ENCODE assay signal across 25 mouse cellular contexts in the genomic region with DNA sequence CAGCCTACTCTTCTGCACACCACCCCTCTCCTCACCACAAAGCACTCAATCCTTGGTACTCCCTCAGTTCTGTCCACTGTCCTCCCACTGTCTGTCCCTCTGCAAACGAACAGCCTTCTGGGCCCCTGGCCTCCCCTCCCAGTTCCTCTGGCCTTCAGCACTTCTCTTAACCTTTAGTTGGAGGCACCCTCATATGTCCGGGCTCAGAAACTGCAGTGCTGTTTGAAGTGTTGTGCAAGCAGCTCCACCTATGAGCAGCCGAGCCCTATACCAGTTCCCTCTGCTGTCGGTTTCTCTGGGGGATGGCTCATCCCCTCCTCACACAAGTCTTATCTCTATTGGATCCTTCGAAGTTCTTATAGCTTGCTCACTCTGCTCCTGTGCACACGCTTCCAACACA. TPM values are rescaled to one million over a fixed set of nuclear protein-coding genes. Genes with fewer than 3 reads are reported as not detected.
DNase-seq lines count a peak whose midpoint lies in the region; ATAC-seq and TF ChIP-seq lines count a peak whose summit lies in the region.
"Had no signal": no experiment of that assay in that cellular context is flagged by ENCODE, and none has a peak within 500 bp of the region (broad histone marks: within the 10 kb centered on the region; RNA-seq: fewer than 3 reads in every experiment).

No protein-coding gene starts in this region.

- TF ChIP-seq RAD21 in MEL (IDR thresholded peaks at IDR 0.05; ENCODE audit: low read depth, low read length): no peak

- H3K27ac ChIP-seq in MEL (ENCODE audit: control insufficient read depth, low read depth, low read length): no peak overlapping the region
- H3K27ac ChIP-seq in intestine, postnatal 0 days (ENCODE audit: low read depth, low read length): no peak overlapping the region
- H3K27ac ChIP-seq: embryonic facial prominence, embryonic 12.5 days; forebrain, embryonic 15.5 days; heart, embryonic 10.5 days; hindbrain, embryonic 13.5 days had no signal

- no peak overlapping the region for H3K9ac ChIP-seq in MEL (ENCODE audit: control insufficient read depth, low read depth, low read length, poor library complexity, severe bottlenecking)
- no peak overlapping the region for H3K9ac ChIP-seq in intestine, postnatal 0 days (ENCODE audit: low read depth, low read length)
- H3K9ac ChIP-seq: embryonic facial prominence, embryonic 12.5 days; forebrain, embryonic 15.5 days; hindbrain, embryonic 13.5 days had no signal

- DNase-seq in 416B (ENCODE audit: low read depth) (peak; percentile 62), MEL (ENCODE audit: low read depth, low spot score) (peak; percentile 17)
- no peak for DNase-seq in layer of hippocampus, postnatal 14 days (ENCODE audit: low spot score in 2 of 2)
- DNase-seq in adrenal gland, adult 18-20 months (ENCODE audit: low spot score in 2 of 2): no peak
- DNase-seq: adrenal gland, postnatal 14 days; B cell, adult 2 months; cerebellum, adult 8-10 months; cerebellum, postnatal 14 days; gastrocnemius, postnatal 36 days; heart, adult 18-20 months; heart, postnatal 10 days; heart, postnatal 4 days had no signal

- H3K4me1 ChIP-seq in MEL (ENCODE audit: control insufficient read depth in 1 of 2, insufficient read depth in 2 of 2, low read length in 2 of 2): peaks cover 4 to 8% of the 10 kb centered on the region in 2 experiments
- H3K4me1 ChIP-seq in intestine, postnatal 0 days (replicated peaks; ENCODE audit: control insufficient read depth, insufficient read depth, low read length): no peaks in the 10 kb centered on the region
- H3K4me1 ChIP-seq in megakaryocyte, embryonic 14.5 days: peaks cover 80% of the 10 kb centered on the region
- H3K4me1 ChIP-seq: embryonic facial prominence, embryonic 12.5 days; forebrain, embryonic 15.5 days; heart, embryonic 10.5 days; hindbrain, embryonic 13.5 days had no signal

- peaks cover 0 to 3% of the 10 kb centered on the region in 2 experiments; a peak in 2 of 4 replicates for H3K27me3 ChIP-seq in MEL (ENCODE audit: control insufficient read depth in 1 of 2, insufficient read depth in 2 of 2, low read length in 2 of 2)
- no peaks in the 10 kb centered on the region for H3K27me3 ChIP-seq in intestine, postnatal 0 days (replicated peaks; ENCODE audit: control insufficient read depth, insufficient read depth, low read length)
- H3K27me3 ChIP-seq in megakaryocyte, embryonic 14.5 days (replicated peaks): peaks cover 47% of the 10 kb centered on the region
- H3K27me3 ChIP-seq: forebrain, embryonic 15.5 days had no signal

- H3K36me3 ChIP-seq in MEL (ENCODE audit: control insufficient read depth in 1 of 2, insufficient read depth in 2 of 2, low read length in 2 of 2): peaks cover 0 to 7% of the 10 kb centered on the region in 2 experiments; a peak in 2 of 4 replicates
- no peaks in the 10 kb centered on the region for H3K36me3 ChIP-seq in intestine, postnatal 0 days (ENCODE audit: control insufficient read depth, insufficient read depth)
- H3K36me3 ChIP-seq in megakaryocyte, embryonic 14.5 days (replicated peaks; ENCODE audit: low read length): no peaks in the 10 kb centered on the region
- H3K36me3 ChIP-seq: embryonic facial prominence, embryonic 12.5 days; forebrain, embryonic 15.5 days; G1E; heart, embryonic 10.5 days; hindbrain, embryonic 13.5 days had no signal

- no peak for TF ChIP-seq EP300 in MEL (IDR thresholded peaks at IDR 0.05; ENCODE audit: low read depth in 1 of 2, low read length in 2 of 2)

- H3K79me2 ChIP-seq in MEL (ENCODE audit: control insufficient read depth, insufficient read depth, low read length, poor library complexity): no peaks in the 10 kb centered on the region

- H3K4me3 ChIP-seq in MEL (ENCODE audit: control insufficient read depth in 1 of 2, insufficient read depth in 1 of 2, low read depth in 2 of 2, low read length in 2 of 2): no peak overlapping the region
- H3K4me3 ChIP-seq in intestine, postnatal 0 days (ENCODE audit: low read depth, low read length): no peak overlapping the region
- H3K4me3 ChIP-seq in megakaryocyte, embryonic 14.5 days (replicated peaks): peak overlapping the region; percentile 65
- H3K4me3 ChIP-seq: embryonic facial prominence, embryonic 12.5 days; forebrain, embryonic 15.5 days; heart, embryonic 10.5 days; hindbrain, embryonic 13.5 days had no signal

- no peak overlapping the region for H3K4me2 ChIP-seq in intestine, postnatal 0 days (replicated peaks; ENCODE audit: low read depth)
- H3K4me2 ChIP-seq: embryonic facial prominence, embryonic 12.5 days; forebrain, embryonic 15.5 days; hindbrain, embryonic 13.5 days had no signal

- TF ChIP-seq CTCF in MEL (IDR thresholded peaks at IDR 0.05 in 2 of 3, conservative IDR thresholded peaks at IDR 0.05 in 1 of 3; ENCODE audit: control insufficient read depth in 1 of 3, insufficient read depth in 1 of 3, low read depth in 2 of 3, low read length in 3 of 3, poor library complexity in 1 of 3, severe bottlenecking in 1 of 3): no peak
- TF ChIP-seq CTCF in intestine, postnatal 0 days (IDR thresholded peaks at IDR 0.05; ENCODE audit: low read depth): no peak

- no peaks in the 10 kb centered on the region for H3K9me3 ChIP-seq in MEL (replicated peaks; ENCODE audit: insufficient read depth, low read length)
- H3K9me3 ChIP-seq in intestine, postnatal 0 days (ENCODE audit: control insufficient read depth): no peaks in the 10 kb centered on the region
- H3K9me3 ChIP-seq in megakaryocyte, embryonic 14.5 days: no peaks in the 10 kb centered on the region
- H3K9me3 ChIP-seq: embryonic facial prominence, embryonic 12.5 days; forebrain, embryonic 15.5 days; G1E; heart, embryonic 10.5 days; hindbrain, embryonic 13.5 days had no signal

- TF ChIP-seq POLR2A in MEL (IDR thresholded peaks at IDR 0.05; ENCODE audit: control insufficient read depth in 1 of 2, insufficient read depth in 1 of 2, low read depth in 1 of 2, low read length in 2 of 2, poor library complexity in 1 of 2): no peak

- ATAC-seq in intestine, postnatal 0 days: 0 out of 2 replicates have a peak, but pooled peaks have one; percentile 25
- no peak for ATAC-seq in cerebellum, adult (ENCODE audit: insufficient number of reproducible peaks, low FRiP score, low TSS enrichment)
- ATAC-seq: CD4-positive, CD25-positive, alpha-beta regulatory T cell, adult 4 months; forebrain, embryonic 15.5 days had no signal

- WGBS in intestine, postnatal 0 days: 29% methylated on average over 6 of the region's 6 CpGs

TF ChIP-seq in MEL, 35 proteins besides CTCF, POLR2A, EP300 and RAD21 (continues in another document):
- TF ChIP-seq USF1 (IDR thresholded peaks at IDR 0.05; ENCODE audit: low read depth, low read length): no peak
- TF ChIP-seq MEF2A (IDR thresholded peaks at IDR 0.05; ENCODE audit: extremely low read depth, insufficient replicate concordance, low read depth, low read length, poor library complexity, severe bottlenecking): no peak
- TF ChIP-seq HCFC1 (IDR thresholded peaks at IDR 0.05; ENCODE audit: low read depth, low read length): no peak
- no peak for TF ChIP-seq TBP (IDR thresholded peaks at IDR 0.05; ENCODE audit: low read depth, low read length)
- TF ChIP-seq ZC3H11A (IDR thresholded peaks at IDR 0.05; ENCODE audit: low read depth, low read length): no peak

RNA-seq across cellular contexts. Expression of a gene that starts 1.7 kb away (rescaled TPM):
- total RNA-seq in MEL (2012; rRNA removed): not detected in 2 replicates
- polyA plus RNA-seq in MEL (2012; ENCODE audit: insufficient read depth in 1 of 2, insufficient read length in 2 of 2, low read depth in 1 of 2, low replicate concordance in 2 of 2, missing spikeins in 1 of 2): under 1 TPM in 1 of 2 experiments, not detected in 1; 0.07 TPM
- polyA plus RNA-seq in intestine, postnatal 0 days (2015; fragmentation: Nextera tagmentation; extraction: Ambion mirVana): 0.14 TPM in 1 of 2 replicates, not detected in the other
- 1.4 TPM in 1 of 2 replicates, not detected in the other for polyA plus RNA-seq in megakaryocyte, embryonic 14.5 days (2012; ENCODE audit: insufficient read depth, low replicate concordance)
- not detected for total RNA-seq in layer of hippocampus, postnatal 14 days (2021)
- under 1 TPM in 1 of 2 experiments, not detected in 1; 0.38 TPM for total RNA-seq in adrenal gland, adult 18-20 months (2021)
- total RNA-seq: adrenal gland, postnatal 14 days; G1E; gastrocnemius, adult 8-10 months; gastrocnemius, postnatal 36 days; heart, adult 18-20 months; heart, postnatal 10 days; heart, postnatal 4 days had no signal
- polyA plus RNA-seq: CD4-positive, CD25-positive, alpha-beta regulatory T cell, adult 4 months; cortical plate, adult 2 months; embryonic facial prominence, embryonic 12.5 days; forebrain, embryonic 11.5 days; forebrain, embryonic 15.5 days; G1E; heart, embryonic 10.5 days; heart, embryonic 14.5 days; hindbrain, embryonic 13.5 days had no signal

RNA-seq across cellular contexts. Expression of a gene that starts 10.8 kb away (rescaled TPM):
- 16.2 and 20.5 TPM in 2 replicates for total RNA-seq in MEL (2012; rRNA removed)
- 10 to 100 TPM in 1 of 2 experiments, not detected in 1; 61.9 TPM for polyA plus RNA-seq in MEL (2012; ENCODE audit: insufficient read depth in 1 of 2, insufficient read length in 2 of 2, low read depth in 1 of 2, low replicate concordance in 2 of 2, missing spikeins in 1 of 2)
- polyA plus RNA-seq in intestine, postnatal 0 days (2015; fragmentation: Nextera tagmentation; extraction: Ambion mirVana): 62.9 and 66.6 TPM in 2 replicates
- polyA plus RNA-seq in megakaryocyte, embryonic 14.5 days (2012; ENCODE audit: insufficient read depth, low replicate concordance): 8.9 and 21.3 TPM in 2 replicates
- 10 to 100 TPM; 24.3 to 28.3 TPM for total RNA-seq in layer of hippocampus, postnatal 14 days (2021)
- total RNA-seq in adrenal gland, adult 18-20 months (2021): 10 to 100 TPM; 34.6 to 35.8 TPM

RNA-seq across cellular contexts. Expression of a gene that starts 11.7 kb away (rescaled TPM):
- 0.23 and 0.56 TPM in 2 replicates for total RNA-seq in MEL (2012; rRNA removed)
- polyA plus RNA-seq in MEL (2012; ENCODE audit: insufficient read depth in 1 of 2, insufficient read length in 2 of 2, low read depth in 1 of 2, low replicate concordance in 2 of 2, missing spikeins in 1 of 2): 1 to 10 TPM in 1 of 2 experiments, not detected in 1; 5.4 TPM
- polyA plus RNA-seq in intestine, postnatal 0 days (2015; fragmentation: Nextera tagmentation; extraction: Ambion mirVana): 0.44 and 0.57 TPM in 2 replicates
- 30.2 TPM in 1 of 2 replicates, not detected in the other for polyA plus RNA-seq in megakaryocyte, embryonic 14.5 days (2012; ENCODE audit: insufficient read depth, low replicate concordance)
- 1 to 10 TPM in 1 of 2 experiments, under 1 TPM in 1; 0.39 to 1.1 TPM for total RNA-seq in layer of hippocampus, postnatal 14 days (2021)
- total RNA-seq in adrenal gland, adult 18-20 months (2021): 1 to 10 TPM; 2.4 to 3.2 TPM

RNA-seq across cellular contexts. Expression of a gene that starts 30.2 kb away (rescaled TPM):
- 233 and 270 TPM in 2 replicates for total RNA-seq in MEL (2012; rRNA removed)
- polyA plus RNA-seq in MEL (2012; ENCODE audit: insufficient read depth in 1 of 2, insufficient read length in 2 of 2, low read depth in 1 of 2, low replicate concordance in 2 of 2, missing spikeins in 1 of 2): 100 to 1,000 TPM; 404 to 819 TPM
- polyA plus RNA-seq in intestine, postnatal 0 days (2015; fragmentation: Nextera tagmentation; extraction: Ambion mirVana): 141 and 150 TPM in 2 replicates
- 22.3 and 46.6 TPM in 2 replicates for polyA plus RNA-seq in megakaryocyte, embryonic 14.5 days (2012; ENCODE audit: insufficient read depth, low replicate concordance)
- total RNA-seq in layer of hippocampus, postnatal 14 days (2021): 100 to 1,000 TPM; 182 to 189 TPM
- 100 to 1,000 TPM; 199 to 243 TPM for total RNA-seq in adrenal gland, adult 18-20 months (2021)

RNA-seq across cellular contexts. Expression of a gene that starts 34.2 kb away (rescaled TPM):
- 1.8 and 9.5 TPM in 2 replicates for total RNA-seq in MEL (2012; rRNA removed)
- polyA plus RNA-seq in MEL (2012; ENCODE audit: insufficient read depth in 1 of 2, insufficient read length in 2 of 2, low read depth in 1 of 2, low replicate concordance in 2 of 2, missing spikeins in 1 of 2): 10 to 100 TPM in 1 of 2 experiments, not detected in 1; 11.0 TPM
- polyA plus RNA-seq in intestine, postnatal 0 days (2015; fragmentation: Nextera tagmentation; extraction: Ambion mirVana): 28.2 and 30.8 TPM in 2 replicates
- 27.5 TPM in 1 of 2 replicates, not detected in the other for polyA plus RNA-seq in megakaryocyte, embryonic 14.5 days (2012; ENCODE audit: insufficient read depth, low replicate concordance)
- 1 to 10 TPM; 4.2 to 4.4 TPM for total RNA-seq in layer of hippocampus, postnatal 14 days (2021)
- 10 to 100 TPM; 13.6 to 26.7 TPM for total RNA-seq in adrenal gland, adult 18-20 months (2021)

Comparison
In these comparisons a context has a peak if more than half of its experiments do, and no peak if none do; other contexts are left out.
1. DNase-seq: peak in 416B (single experiment) and MEL (single experiment); none in layer of hippocampus, postnatal 14 days (0 of 2) and adrenal gland, adult 18-20 months (0 of 2).